Mouse (Mus musculus) lung, adult 18-20 months (tissue): ENCODE measurements around the gene BC049730.
"Not testable (repeated sequence)": the region's sequence is repeated elsewhere in the genome, so short reads cannot be mapped to it uniquely, and the experiment has no call there.

Experiments used
- DNase-seq, 2 experiments: peaks; one replicate each; pipeline ENCODE4 v3.0.0; 2022; ENCODE audit warnings: mixed read lengths in 2 of 2

Gene BC049730

GRCm38 (mm10) chr7:24708832-24709292, at the start of gene BC049730:
Gene BC049730, plus strand, starts transcription at chr7:24709242.
- DNase-seq: no peak

- DNase-seq: no peak
Measured at GRCm38 (mm10) chr7:24659737-24660357, 49.2 kb upstream of the BC049730 start.

- peak in 1 of 2 experiments; percentile 4 for DNase-seq
Measured at GRCm38 (mm10) chr7:24661118-24661904, 47.7 kb upstream of the BC049730 start.

GRCm38 (mm10) chr7:24662575-24662974, 46.5 kb upstream of the BC049730 start:
- DNase-seq: peak; percentile 31 to 36

GRCm38 (mm10) chr7:24664301-24664700, 44.7 kb upstream of the BC049730 start:
- no peak for DNase-seq

DNA sequence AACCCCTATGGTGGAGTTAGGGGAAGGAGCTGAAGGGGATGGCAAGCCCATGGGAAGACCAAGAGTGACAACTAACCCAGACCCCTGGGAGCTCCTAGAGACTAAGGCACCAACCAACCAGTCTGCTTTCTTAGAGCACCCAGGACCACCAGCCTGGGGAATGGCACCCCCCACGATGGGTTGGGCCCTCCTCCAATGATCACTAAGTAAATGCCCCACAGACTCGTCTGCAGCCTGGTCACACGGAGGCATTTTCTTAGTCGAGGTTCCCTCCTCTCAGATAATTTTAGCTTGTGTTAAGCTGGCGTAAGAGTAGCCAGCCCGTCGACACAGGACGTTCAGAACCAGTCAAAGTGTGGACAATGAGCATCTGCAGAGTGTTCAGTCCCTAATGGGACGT, 44.1 kb upstream of the BC049730 start:
- no peak for DNase-seq

DNA sequence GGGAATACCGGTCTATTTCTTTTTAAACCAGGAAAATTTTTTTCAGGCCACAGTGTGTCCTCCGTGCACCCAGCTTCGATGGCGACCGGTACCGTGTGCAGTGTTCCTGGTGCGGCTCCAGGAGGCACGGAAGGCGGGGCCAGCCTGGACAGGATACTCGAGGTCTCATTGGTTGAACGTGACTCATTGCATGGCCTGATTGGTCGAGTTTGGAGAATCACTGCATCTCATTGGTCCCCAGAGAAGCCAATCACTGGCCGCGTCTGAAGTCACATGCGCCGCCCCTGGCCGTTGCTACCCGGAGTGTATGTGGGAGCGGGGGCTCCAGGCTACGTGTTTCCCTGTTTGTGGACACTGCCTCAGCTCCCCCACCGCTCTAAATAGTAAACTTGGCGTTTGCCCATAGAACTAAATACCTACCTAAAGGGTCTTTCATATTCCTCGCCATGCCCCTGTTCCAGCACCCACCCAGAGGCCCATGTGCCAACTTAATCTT, 37.0 kb upstream of the BC049730 start:
- DNase-seq: no peak

DNA sequence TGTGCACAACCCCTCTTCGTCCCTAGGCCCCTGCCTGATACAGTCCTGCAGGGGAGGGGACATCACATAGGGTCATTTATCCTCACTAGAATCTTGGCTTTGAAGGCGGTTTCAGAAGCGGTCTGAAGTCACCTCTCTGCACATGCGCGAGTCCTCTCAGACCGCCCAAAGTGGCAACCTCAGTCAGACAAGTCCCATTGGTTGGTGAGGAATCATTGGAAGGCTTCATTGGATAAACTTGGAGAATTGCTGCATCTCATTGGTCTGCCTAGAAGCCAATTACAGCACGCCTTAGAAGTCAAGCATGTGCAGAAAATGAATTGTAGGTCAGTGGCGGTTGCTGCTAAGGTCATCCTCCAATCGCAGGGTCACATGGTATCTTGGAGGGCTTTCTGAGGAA, 32.5 kb upstream of the BC049730 start, which contains the start of gene Tex101:
Gene Tex101 (minus strand): TSS at position 101 of the 400 bp plus-strand sequence.
- DNase-seq: no peak

DNA sequence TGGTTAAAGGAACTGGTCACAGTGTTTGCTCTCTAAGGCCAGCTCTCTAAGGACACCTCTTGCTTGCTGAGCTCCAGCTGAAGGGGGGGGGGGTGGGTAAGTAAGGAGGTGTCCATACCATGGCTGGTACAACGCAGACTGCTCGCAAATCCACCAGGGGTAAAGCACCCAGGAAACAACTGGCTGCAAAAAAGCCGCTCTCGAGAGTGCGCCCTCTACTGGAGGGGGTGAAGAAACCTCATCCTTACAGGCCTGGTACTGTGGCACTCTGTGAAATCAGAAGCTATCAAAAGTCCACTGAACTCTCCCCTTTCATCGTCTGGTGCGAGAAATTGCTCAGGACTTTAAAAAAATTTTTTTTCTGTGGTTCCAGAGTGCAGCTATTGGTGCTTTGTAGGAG, 24.9 kb upstream of the BC049730 start:
- not testable (repeated sequence) for DNase-seq

DNA sequence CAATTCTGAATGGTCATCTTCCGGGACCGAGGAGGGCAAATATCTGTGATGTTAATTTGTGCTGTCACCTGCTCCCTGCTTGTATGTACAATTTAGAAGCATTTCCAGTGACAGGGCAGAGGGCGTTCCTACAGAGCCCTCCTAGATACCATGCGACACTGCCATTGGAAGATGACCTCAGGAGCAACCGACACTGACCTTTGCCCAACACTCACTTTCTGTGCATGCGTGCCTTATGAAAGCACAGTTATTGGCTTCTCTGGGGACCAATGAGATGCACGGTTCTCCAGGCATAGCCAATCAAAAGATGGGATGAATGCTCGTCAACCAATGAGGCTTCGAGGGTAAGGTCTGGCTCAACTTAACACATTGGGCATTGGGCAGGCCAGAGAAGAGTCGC, 21.5 kb upstream of the BC049730 start:
- not testable (repeated sequence) for DNase-seq

- not testable (repeated sequence) for DNase-seq
Measured at GRCm38 (mm10) chr7:24692693-24693092, 16.3 kb upstream of the BC049730 start.

DNA sequence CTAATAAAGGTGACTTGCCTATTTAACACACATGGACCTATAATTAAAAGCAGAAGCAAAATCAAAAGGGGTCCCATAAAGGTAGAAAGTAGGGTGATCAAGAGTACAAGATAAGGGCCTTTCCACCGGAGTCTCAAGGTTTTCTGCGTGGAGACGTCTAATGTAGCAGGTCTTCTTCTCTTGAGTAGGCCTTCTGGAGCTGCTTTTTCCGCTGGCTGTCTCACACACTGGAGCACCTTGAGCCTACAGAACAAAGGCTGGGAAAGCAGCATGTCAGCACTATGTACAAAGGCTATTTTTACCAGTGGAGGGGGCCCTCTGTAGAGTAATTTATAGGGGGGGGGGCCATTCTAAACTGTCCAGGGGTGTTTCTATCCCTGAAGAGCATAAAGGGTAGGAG, 11.2 kb upstream of the BC049730 start:
- DNase-seq: not testable (repeated sequence)

- not testable (repeated sequence) for DNase-seq
Measured at GRCm38 (mm10) chr7:24702841-24703240, 6.2 kb upstream of the BC049730 start.

DNA sequence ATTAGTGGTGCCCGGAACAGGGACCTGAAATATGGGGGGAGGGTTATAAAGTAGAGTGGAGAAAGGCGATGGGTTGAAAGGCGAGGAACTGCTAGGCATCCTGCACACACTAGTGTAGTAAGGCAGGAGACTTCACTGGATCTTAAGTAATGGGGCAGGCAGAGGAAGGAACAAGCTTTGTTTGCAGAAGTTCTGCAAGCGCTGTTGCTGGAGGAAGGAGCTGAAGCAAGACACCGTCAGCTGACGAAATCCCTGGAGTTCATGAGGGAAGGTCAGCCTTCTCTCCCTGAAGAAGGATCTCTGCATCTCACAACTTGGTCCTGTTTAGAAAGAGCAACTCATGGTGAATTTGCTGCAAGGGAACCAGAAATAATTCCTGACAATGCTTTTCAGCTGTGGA, 6.0 kb downstream of the BC049730 start:
- peak; percentile 6 to 11 for DNase-seq

DNA sequence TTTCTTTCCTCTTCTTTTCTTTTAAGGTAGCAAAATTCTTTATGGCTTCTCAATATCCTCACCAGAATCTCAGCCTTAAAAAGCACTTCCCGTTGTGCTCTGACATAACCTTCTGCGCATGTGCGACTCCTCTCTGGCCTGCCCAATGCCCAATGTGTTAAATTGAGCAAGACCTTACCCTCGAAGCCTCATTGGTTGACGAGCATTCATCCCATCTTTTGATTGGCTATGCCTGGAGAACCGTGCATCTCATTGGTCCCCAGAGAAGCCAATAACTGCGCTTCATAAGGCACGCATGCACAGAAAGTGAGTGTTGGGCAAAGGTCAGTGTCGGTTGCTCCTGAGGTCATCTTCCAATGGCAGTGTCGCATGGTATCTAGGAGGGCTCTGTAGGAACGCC, 17.8 kb downstream of the BC049730 start, which contains the start of gene Gm4763:
Gene Gm4763 (minus strand): TSS at position 101 of the 400 bp plus-strand sequence.
- DNase-seq: not testable (repeated sequence)

GRCm38 (mm10) chr7:24735970-24736670, 27.1 kb downstream of the BC049730 start:
- peak; percentile 9 to 24 for DNase-seq

DNA sequence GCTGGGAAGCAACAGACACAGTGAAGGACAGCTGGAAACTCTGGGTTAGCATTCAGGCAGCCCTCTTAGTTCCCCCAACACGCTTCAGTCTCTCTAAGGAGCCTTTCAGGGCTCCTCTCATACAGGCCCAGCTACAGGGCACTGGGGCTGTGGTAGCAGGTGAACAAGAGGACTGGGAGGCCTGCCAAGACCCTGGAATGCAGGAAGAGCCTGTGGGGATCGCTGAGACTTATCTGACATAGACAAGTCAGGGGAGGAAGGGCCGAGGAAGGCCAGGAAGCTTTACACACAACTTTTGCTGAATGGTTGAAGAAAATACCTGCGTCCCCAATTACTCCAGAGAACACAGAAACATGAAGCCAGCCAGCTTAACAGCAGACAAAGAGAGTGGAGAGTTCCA, 41.7 kb downstream of the BC049730 start:
- no peak for DNase-seq

- no peak for DNase-seq
Measured at GRCm38 (mm10) chr7:24751610-24752009, 42.6 kb downstream of the BC049730 start.

DNA sequence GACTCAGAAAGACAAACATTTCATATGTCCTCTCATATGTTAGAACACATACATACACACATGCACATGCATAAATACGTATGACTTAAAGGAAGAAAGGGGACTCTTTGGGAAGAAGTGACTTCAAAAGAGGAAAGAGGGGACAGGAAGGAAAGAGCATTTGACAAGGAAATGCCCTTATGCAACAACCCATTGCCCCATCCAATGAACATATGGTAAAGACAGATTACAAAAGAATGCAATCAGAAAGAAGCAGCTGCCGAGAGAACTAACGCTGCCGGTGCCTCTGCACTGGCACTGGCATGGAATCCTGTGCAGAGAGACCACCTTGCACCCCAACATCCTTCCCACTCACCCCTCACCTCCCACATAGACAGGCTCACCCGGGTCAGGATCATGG, 44.4 kb downstream of the BC049730 start:
- no peak for DNase-seq

DNA sequence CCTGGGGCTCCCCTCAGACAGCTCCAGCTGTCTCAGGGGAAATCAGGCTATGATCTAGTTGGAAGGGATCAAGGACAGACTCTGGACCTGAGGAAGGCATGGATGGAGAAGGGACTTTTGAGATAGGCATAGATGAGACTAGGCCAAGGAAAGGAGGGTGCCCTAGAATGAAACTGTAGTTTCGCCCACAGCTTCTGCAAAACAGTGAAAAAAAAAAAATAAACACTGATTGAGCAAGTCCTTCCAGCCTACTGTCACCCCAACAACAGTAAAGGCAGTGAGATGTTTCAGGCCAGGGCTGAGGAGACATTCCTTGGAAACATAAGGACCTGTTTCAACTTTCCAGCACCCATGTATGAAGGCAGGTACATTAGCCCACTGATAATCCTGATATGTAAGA, 49.5 kb downstream of the BC049730 start:
- DNase-seq: no peak

DNA sequence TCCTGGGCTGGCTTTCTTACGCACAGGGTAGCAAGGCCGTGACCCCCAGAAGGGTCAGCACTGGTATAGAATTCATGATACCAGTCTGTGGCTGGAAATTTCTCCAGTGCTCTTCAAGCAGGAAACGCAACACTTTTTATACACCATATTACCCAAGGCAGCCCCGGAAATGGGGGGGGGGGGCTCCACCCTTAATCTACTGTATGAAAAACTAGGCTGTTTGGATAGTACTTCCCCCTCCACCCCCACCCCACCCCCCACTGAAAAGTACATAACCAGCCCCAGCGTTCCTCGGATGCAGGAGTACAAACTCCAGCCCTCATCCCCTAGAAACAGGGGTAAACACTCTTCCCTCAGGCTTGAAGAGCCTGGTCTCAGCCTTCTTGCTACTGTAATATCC, 51.2 kb downstream of the BC049730 start, which contains the start of gene Cd177:
Gene Cd177 (minus strand): TSS at position 101 of the 400 bp plus-strand sequence.
- no peak for DNase-seq

GRCm38 (mm10) chr7:24761161-24761560, 52.1 kb downstream of the BC049730 start:
- no peak for DNase-seq

GRCm38 (mm10) chr7:24762574-24762973, 53.5 kb downstream of the BC049730 start:
- DNase-seq: no peak
